1 mouse cellular context compared by ENCODE assay signal in the genomic region with DNA sequence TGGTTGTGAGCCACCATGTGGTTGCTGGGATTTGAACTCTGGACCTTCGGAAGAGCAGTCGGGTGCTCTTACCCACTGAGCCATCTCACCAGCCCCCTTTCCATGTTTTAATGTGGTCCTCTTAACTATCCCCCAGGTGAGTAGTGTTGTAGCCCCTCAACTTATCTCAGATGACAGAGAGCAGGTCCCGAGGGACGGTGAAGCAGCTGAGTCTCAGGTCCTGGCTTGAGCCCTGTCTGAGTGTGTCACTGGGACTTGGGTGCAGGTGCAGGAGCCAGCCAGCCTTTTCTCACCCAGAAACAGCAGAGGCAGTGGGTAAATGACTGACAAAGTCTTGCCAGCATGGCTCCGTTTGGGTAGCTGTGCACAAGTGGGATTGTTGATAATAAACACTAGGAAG.
TF ChIP-seq lines count a peak whose summit lies in the region.

No protein-coding gene starts in this region.

TF ChIP-seq in CH12.LX, 34 proteins besides CTCF, POLR2A, EP300 and RAD21:
- TF ChIP-seq ETS1 (conservative IDR thresholded peaks at IDR 0.05; ENCODE audit: low read depth, low read length) (peak; percentile 72), NRF1 (IDR thresholded peaks at IDR 0.05; ENCODE audit: low read depth, low read length) (no peak), BHLHE40 (IDR thresholded peaks at IDR 0.05; ENCODE audit: low read depth, low read length) (0 out of 2 replicates have a peak, but pooled peaks have one; percentile 32), MXI1 (IDR thresholded peaks at IDR 0.05; ENCODE audit: low read depth, low read length) (peak; percentile 52; the same call in 1 of the 2 replicates), SIN3A (IDR thresholded peaks at IDR 0.05; ENCODE audit: low read length) (peak; percentile 93), TBP (conservative IDR thresholded peaks at IDR 0.05; ENCODE audit: low read depth, low read length) (0 out of 2 replicates have a peak, but pooled peaks have one; percentile 14), E2F4 (IDR thresholded peaks at IDR 0.05; ENCODE audit: insufficient replicate concordance, low read depth, low read length) (no peak), CHD1 (IDR thresholded peaks at IDR 0.05; ENCODE audit: low read depth, low read length) (peak; percentile 70; the same call in 1 of the 2 replicates)
